Mouse (Mus musculus): ENCODE data around the gene Rtkn2. TPM values are rescaled to one million over a fixed set of nuclear protein-coding genes. Genes with fewer than 3 reads are reported as not detected.

The Rtkn2 gene
- polyA plus RNA-seq, 1 experiment, result 3.5 TPM

DNA sequence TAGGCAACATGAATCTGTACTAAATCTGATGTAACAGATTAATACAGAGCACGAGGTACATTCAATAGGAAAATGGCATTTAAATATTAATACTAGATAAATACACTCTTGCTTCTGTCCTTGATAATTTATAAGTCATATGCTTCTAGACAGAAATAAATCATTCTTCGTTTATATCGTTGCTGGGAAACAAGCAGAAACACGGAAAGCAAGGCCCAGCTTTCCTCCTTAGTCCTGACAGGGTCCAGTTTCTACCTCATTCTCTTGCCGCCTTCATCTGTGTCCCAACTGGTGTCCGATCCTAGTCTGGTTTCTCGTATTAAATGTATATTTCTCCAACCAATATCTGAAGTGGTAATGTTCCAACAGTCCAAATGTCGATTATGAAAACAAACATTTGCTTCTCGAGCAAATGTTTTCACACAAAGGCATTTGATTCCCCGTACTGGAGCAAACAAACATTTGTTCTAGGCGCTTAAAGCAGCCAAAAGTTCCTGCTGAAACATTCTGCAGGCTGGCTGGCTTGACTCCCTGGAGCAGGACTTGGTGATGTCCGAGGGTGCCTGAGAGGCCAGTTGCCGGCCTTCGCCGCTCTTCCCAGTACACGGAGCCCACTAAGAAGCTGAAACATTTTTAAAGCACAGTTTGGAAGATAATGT is 81.3 kb downstream of the Rtkn2 start:
- H3K27me3 ChIP-seq (ENCODE audit: control insufficient read depth, insufficient read depth, insufficient read length), result no peaks in the 10 kb centered on the region
- H3K4me2 ChIP-seq (ENCODE audit: low read depth), result no peak overlapping the region
- TF ChIP-seq POLR2A (IDR thresholded peaks at IDR 0.05; ENCODE audit: insufficient read length, low read depth), result no peak
- TF ChIP-seq MYOG (IDR thresholded peaks at IDR 0.05; ENCODE audit: control insufficient read depth in 1 of 3, insufficient read depth in 1 of 3, insufficient read length in 2 of 3, low read depth in 2 of 3), result no peak
- no peak for TF ChIP-seq REST (IDR thresholded peaks at IDR 0.05; ENCODE audit: insufficient read depth, insufficient read length)
- TF ChIP-seq POLR2AphosphoS2 (IDR thresholded peaks at IDR 0.05; ENCODE audit: insufficient read length, low read depth), result no peak
- TF ChIP-seq USF1 (IDR thresholded peaks at IDR 0.05; ENCODE audit: low read depth), result no peak
- TF ChIP-seq MYOD1 (IDR thresholded peaks at IDR 0.05; ENCODE audit: control insufficient read depth in 1 of 3, insufficient read length in 2 of 3, low read depth in 2 of 3), result no peak
- no peak for TF ChIP-seq MAX (IDR thresholded peaks at IDR 0.05; ENCODE audit: low read depth)
- TF ChIP-seq SRF (IDR thresholded peaks at IDR 0.05; ENCODE audit: control insufficient read depth, insufficient read length, low read depth), result no peak
- H3ac ChIP-seq (ENCODE audit: control insufficient read depth, insufficient read length), result no peak overlapping the region
- H3K4me3 ChIP-seq, result no peak overlapping the region
- no peaks in the 10 kb centered on the region for H3K36me3 ChIP-seq (ENCODE audit: control insufficient read depth, insufficient read depth)
- H3K79me2 ChIP-seq (ENCODE audit: control insufficient read depth, insufficient read depth), result no peaks in the 10 kb centered on the region

- Histone ChIP-seq H3K4me3 (no peak overlapping the region), H3K79me2 (ENCODE audit: control insufficient read depth, insufficient read depth) (no peaks in the 10 kb centered on the region), H3K36me3 (ENCODE audit: control insufficient read depth, insufficient read depth) (no peaks in the 10 kb centered on the region), H3ac (ENCODE audit: control insufficient read depth, insufficient read length) (no peak overlapping the region), H3K4me2 (ENCODE audit: low read depth) (no peak overlapping the region), H3K27me3 (ENCODE audit: control insufficient read depth, insufficient read depth, insufficient read length) (no peaks in the 10 kb centered on the region)
- no peak for TF ChIP-seq CEBPB (IDR thresholded peaks at IDR 0.05; ENCODE audit: insufficient read depth, poor library complexity, severe bottlenecking)
- no peak for TF ChIP-seq TCF12 (IDR thresholded peaks at IDR 0.05; ENCODE audit: insufficient read depth, poor library complexity, severe bottlenecking)
These were observed 81.9 kb downstream of the Rtkn2 start for GRCm38 (mm10) chr10:68061249-68061615.

- H3K36me3 ChIP-seq (ENCODE audit: control insufficient read depth, insufficient read depth), result no peaks in the 10 kb centered on the region
- no peaks in the 10 kb centered on the region for H3K79me2 ChIP-seq (ENCODE audit: control insufficient read depth, insufficient read depth)
- H3K4me3 ChIP-seq, result no peak overlapping the region
- H3K4me2 ChIP-seq (ENCODE audit: low read depth), result peak overlapping the region; percentile 55
- TF ChIP-seq CEBPB (IDR thresholded peaks at IDR 0.05; ENCODE audit: insufficient read depth, poor library complexity, severe bottlenecking), result no peak
- TF ChIP-seq TCF12 (IDR thresholded peaks at IDR 0.05; ENCODE audit: insufficient read depth, poor library complexity, severe bottlenecking), result no peak
- no peak for TF ChIP-seq SRF (IDR thresholded peaks at IDR 0.05; ENCODE audit: control insufficient read depth, insufficient read length, low read depth)
- TF ChIP-seq MYOD1 (IDR thresholded peaks at IDR 0.05; ENCODE audit: control insufficient read depth in 1 of 3, insufficient read length in 2 of 3, low read depth in 2 of 3), result no peak
- no peak for TF ChIP-seq USF1 (IDR thresholded peaks at IDR 0.05; ENCODE audit: low read depth)
- TF ChIP-seq POLR2AphosphoS2 (IDR thresholded peaks at IDR 0.05; ENCODE audit: insufficient read length, low read depth), result no peak
- TF ChIP-seq MYOG (IDR thresholded peaks at IDR 0.05; ENCODE audit: control insufficient read depth in 1 of 3, insufficient read depth in 1 of 3, insufficient read length in 2 of 3, low read depth in 2 of 3), result no peak
- H3K27me3 ChIP-seq (ENCODE audit: control insufficient read depth, insufficient read depth, insufficient read length), result no peaks in the 10 kb centered on the region
- H3ac ChIP-seq (ENCODE audit: control insufficient read depth, insufficient read length), result no peak overlapping the region
These were observed 84.6 kb downstream of the Rtkn2 start for GRCm38 (mm10) chr10:68063806-68064545.

DNA sequence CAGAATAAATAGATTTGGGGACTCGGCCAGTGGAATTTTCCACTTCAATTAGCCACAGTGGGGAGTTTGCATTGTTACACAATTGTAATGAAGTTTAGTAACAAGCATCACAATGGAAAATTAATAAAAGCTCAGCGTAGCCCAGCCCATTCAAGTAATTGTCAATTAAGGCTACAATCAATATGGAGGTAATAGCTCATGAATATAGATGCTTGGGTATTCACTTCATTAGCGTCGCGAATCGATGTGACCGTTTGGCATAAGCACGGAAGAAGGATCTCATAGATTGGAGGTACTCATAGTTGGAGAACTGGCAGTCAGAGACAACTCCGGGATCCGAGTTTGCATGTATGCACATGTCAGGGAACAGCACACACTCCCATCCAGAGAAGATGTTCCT is 85.2 kb downstream of the Rtkn2 start:
- Histone ChIP-seq H3K36me3 (ENCODE audit: control insufficient read depth, insufficient read depth) (no peaks in the 10 kb centered on the region), H3ac (ENCODE audit: control insufficient read depth, insufficient read length) (no peak overlapping the region), H3K79me2 (ENCODE audit: control insufficient read depth, insufficient read depth) (no peaks in the 10 kb centered on the region), H3K27me3 (ENCODE audit: control insufficient read depth, insufficient read depth, insufficient read length) (no peaks in the 10 kb centered on the region), H3K4me2 (ENCODE audit: low read depth) (no peak overlapping the region), H3K4me3 (no peak overlapping the region)
- TF ChIP-seq POLR2AphosphoS2 (IDR thresholded peaks at IDR 0.05; ENCODE audit: insufficient read length, low read depth) (no peak), SRF (IDR thresholded peaks at IDR 0.05; ENCODE audit: control insufficient read depth, insufficient read length, low read depth) (no peak), REST (IDR thresholded peaks at IDR 0.05; ENCODE audit: insufficient read depth, insufficient read length) (no peak), TCF3 (IDR thresholded peaks at IDR 0.05; ENCODE audit: insufficient read length, low read depth) (no peak), MYOD1 (IDR thresholded peaks at IDR 0.05; ENCODE audit: control insufficient read depth in 1 of 3, insufficient read length in 2 of 3, low read depth in 2 of 3) (no peak), POLR2A (IDR thresholded peaks at IDR 0.05; ENCODE audit: insufficient read length, low read depth) (no peak), CEBPB (IDR thresholded peaks at IDR 0.05; ENCODE audit: insufficient read depth, poor library complexity, severe bottlenecking) (no peak), E2F4 (IDR thresholded peaks at IDR 0.05; ENCODE audit: insufficient read depth) (no peak), MYOG (IDR thresholded peaks at IDR 0.05; ENCODE audit: control insufficient read depth in 1 of 3, insufficient read depth in 1 of 3, insufficient read length in 2 of 3, low read depth in 2 of 3) (no peak), MAX (IDR thresholded peaks at IDR 0.05; ENCODE audit: low read depth) (no peak), USF1 (IDR thresholded peaks at IDR 0.05; ENCODE audit: low read depth) (no peak)

GRCm38 (mm10) chr10:68066173-68066572 is 86.8 kb downstream of the Rtkn2 start:
- Histone ChIP-seq H3K36me3 (ENCODE audit: control insufficient read depth, insufficient read depth) (no peaks in the 10 kb centered on the region), H3K27me3 (ENCODE audit: control insufficient read depth, insufficient read depth, insufficient read length) (no peaks in the 10 kb centered on the region), H3K79me2 (ENCODE audit: control insufficient read depth, insufficient read depth) (no peaks in the 10 kb centered on the region), H3K4me3 (no peak overlapping the region), H3K4me2 (ENCODE audit: low read depth) (no peak overlapping the region), H3ac (ENCODE audit: control insufficient read depth, insufficient read length) (no peak overlapping the region)
- no peak for TF ChIP-seq POLR2AphosphoS2 (IDR thresholded peaks at IDR 0.05; ENCODE audit: insufficient read length, low read depth)
- TF ChIP-seq SRF (IDR thresholded peaks at IDR 0.05; ENCODE audit: control insufficient read depth, insufficient read length, low read depth), result no peak
- no peak for TF ChIP-seq MYOD1 (IDR thresholded peaks at IDR 0.05; ENCODE audit: control insufficient read depth in 1 of 3, insufficient read length in 2 of 3, low read depth in 2 of 3)
- no peak for TF ChIP-seq E2F4 (IDR thresholded peaks at IDR 0.05; ENCODE audit: insufficient read depth)
- no peak for TF ChIP-seq TCF3 (IDR thresholded peaks at IDR 0.05; ENCODE audit: insufficient read length, low read depth)
- no peak for TF ChIP-seq MYOG (IDR thresholded peaks at IDR 0.05; ENCODE audit: control insufficient read depth in 1 of 3, insufficient read depth in 1 of 3, insufficient read length in 2 of 3, low read depth in 2 of 3)
- TF ChIP-seq CEBPB (IDR thresholded peaks at IDR 0.05; ENCODE audit: insufficient read depth, poor library complexity, severe bottlenecking), result no peak
- no peak for TF ChIP-seq MAX (IDR thresholded peaks at IDR 0.05; ENCODE audit: low read depth)
- TF ChIP-seq USF1 (IDR thresholded peaks at IDR 0.05; ENCODE audit: low read depth), result no peak
- no peak for TF ChIP-seq POLR2A (IDR thresholded peaks at IDR 0.05; ENCODE audit: insufficient read length, low read depth)
- TF ChIP-seq TCF12 (IDR thresholded peaks at IDR 0.05; ENCODE audit: insufficient read depth, poor library complexity, severe bottlenecking), result no peak
- no peak for TF ChIP-seq REST (IDR thresholded peaks at IDR 0.05; ENCODE audit: insufficient read depth, insufficient read length)
